Mouse (Mus musculus): ENCODE measurements around the gene Ncam1. TPM values are rescaled to one million over a fixed set of nuclear protein-coding genes. Genes with fewer than 3 reads are reported as not detected.

The Ncam1 gene
- total RNA-seq, 2 experiments from 2014 or later: 2.4 to 8.0 TPM

GRCm38 (mm10) chr9:49632591-49632990 is 166.1 kb downstream of the Ncam1 start:
- ATAC-seq (replicated peaks; ENCODE audit: low FRiP score, poor library complexity, severe bottlenecking): no peak

- no peak for ATAC-seq (replicated peaks; ENCODE audit: low FRiP score, poor library complexity, severe bottlenecking)
Observed at GRCm38 (mm10) chr9:49630336-49630735, 168.4 kb downstream of the Ncam1 start.

GRCm38 (mm10) chr9:49624910-49625309 is 173.8 kb downstream of the Ncam1 start:
- no peak for ATAC-seq (replicated peaks; ENCODE audit: low FRiP score, poor library complexity, severe bottlenecking)

- no peak for ATAC-seq (replicated peaks; ENCODE audit: low FRiP score, poor library complexity, severe bottlenecking)
Observed at GRCm38 (mm10) chr9:49623934-49624505, 174.7 kb downstream of the Ncam1 start.

- no peak for ATAC-seq (replicated peaks; ENCODE audit: low FRiP score, poor library complexity, severe bottlenecking)
Observed at GRCm38 (mm10) chr9:49622928-49623676, 175.6 kb downstream of the Ncam1 start.

- ATAC-seq (replicated peaks; ENCODE audit: low FRiP score, poor library complexity, severe bottlenecking): no peak
Observed at GRCm38 (mm10) chr9:49621691-49622090, 177.0 kb downstream of the Ncam1 start.

- no peak for ATAC-seq (replicated peaks; ENCODE audit: low FRiP score, poor library complexity, severe bottlenecking)
Observed at GRCm38 (mm10) chr9:49618699-49619392, 179.9 kb downstream of the Ncam1 start.

- ATAC-seq (replicated peaks; ENCODE audit: low FRiP score, poor library complexity, severe bottlenecking): no peak
Observed at GRCm38 (mm10) chr9:49618266-49618665, 180.5 kb downstream of the Ncam1 start.

- ATAC-seq (replicated peaks; ENCODE audit: low FRiP score, poor library complexity, severe bottlenecking): no peak
Observed at GRCm38 (mm10) chr9:49617216-49617615, 181.5 kb downstream of the Ncam1 start.

GRCm38 (mm10) chr9:49612387-49612786 is 186.3 kb downstream of the Ncam1 start:
- ATAC-seq (replicated peaks; ENCODE audit: low FRiP score, poor library complexity, severe bottlenecking): no peak

- ATAC-seq (replicated peaks; ENCODE audit: low FRiP score, poor library complexity, severe bottlenecking): no peak
Observed at GRCm38 (mm10) chr9:49608191-49608590, 190.5 kb downstream of the Ncam1 start.

- no peak for ATAC-seq (replicated peaks; ENCODE audit: low FRiP score, poor library complexity, severe bottlenecking)
Observed at GRCm38 (mm10) chr9:49606717-49607116, 192.0 kb downstream of the Ncam1 start.

GRCm38 (mm10) chr9:49606317-49606716 is 192.4 kb downstream of the Ncam1 start:
- no peak for ATAC-seq (replicated peaks; ENCODE audit: low FRiP score, poor library complexity, severe bottlenecking)

GRCm38 (mm10) chr9:49605791-49606190 is 192.9 kb downstream of the Ncam1 start:
- no peak for ATAC-seq (replicated peaks; ENCODE audit: low FRiP score, poor library complexity, severe bottlenecking)

GRCm38 (mm10) chr9:49605351-49605750 is 193.4 kb downstream of the Ncam1 start:
- no peak for ATAC-seq (replicated peaks; ENCODE audit: low FRiP score, poor library complexity, severe bottlenecking)

- no peak for ATAC-seq (replicated peaks; ENCODE audit: low FRiP score, poor library complexity, severe bottlenecking)
Observed at GRCm38 (mm10) chr9:49601215-49601614, 197.5 kb downstream of the Ncam1 start.

GRCm38 (mm10) chr9:49595635-49596348 is 202.9 kb downstream of the Ncam1 start:
- ATAC-seq (replicated peaks; ENCODE audit: low FRiP score, poor library complexity, severe bottlenecking): no peak

GRCm38 (mm10) chr9:49594876-49595634 is 203.7 kb downstream of the Ncam1 start:
- ATAC-seq (replicated peaks; ENCODE audit: low FRiP score, poor library complexity, severe bottlenecking): no peak

- ATAC-seq (replicated peaks; ENCODE audit: low FRiP score, poor library complexity, severe bottlenecking): no peak
Observed at GRCm38 (mm10) chr9:49593951-49594536, 204.7 kb downstream of the Ncam1 start.
